Mouse (Mus musculus) ovary, adult 18-20 months (tissue): ENCODE data around the gene Golm1.

ENCODE experiments used
- DNase-seq: peaks from one replicate; pipeline ENCODE4 v3.0.0; 2022; ENCODE audit warnings: low spot score, mixed read lengths

Golm1 gene

DNA sequence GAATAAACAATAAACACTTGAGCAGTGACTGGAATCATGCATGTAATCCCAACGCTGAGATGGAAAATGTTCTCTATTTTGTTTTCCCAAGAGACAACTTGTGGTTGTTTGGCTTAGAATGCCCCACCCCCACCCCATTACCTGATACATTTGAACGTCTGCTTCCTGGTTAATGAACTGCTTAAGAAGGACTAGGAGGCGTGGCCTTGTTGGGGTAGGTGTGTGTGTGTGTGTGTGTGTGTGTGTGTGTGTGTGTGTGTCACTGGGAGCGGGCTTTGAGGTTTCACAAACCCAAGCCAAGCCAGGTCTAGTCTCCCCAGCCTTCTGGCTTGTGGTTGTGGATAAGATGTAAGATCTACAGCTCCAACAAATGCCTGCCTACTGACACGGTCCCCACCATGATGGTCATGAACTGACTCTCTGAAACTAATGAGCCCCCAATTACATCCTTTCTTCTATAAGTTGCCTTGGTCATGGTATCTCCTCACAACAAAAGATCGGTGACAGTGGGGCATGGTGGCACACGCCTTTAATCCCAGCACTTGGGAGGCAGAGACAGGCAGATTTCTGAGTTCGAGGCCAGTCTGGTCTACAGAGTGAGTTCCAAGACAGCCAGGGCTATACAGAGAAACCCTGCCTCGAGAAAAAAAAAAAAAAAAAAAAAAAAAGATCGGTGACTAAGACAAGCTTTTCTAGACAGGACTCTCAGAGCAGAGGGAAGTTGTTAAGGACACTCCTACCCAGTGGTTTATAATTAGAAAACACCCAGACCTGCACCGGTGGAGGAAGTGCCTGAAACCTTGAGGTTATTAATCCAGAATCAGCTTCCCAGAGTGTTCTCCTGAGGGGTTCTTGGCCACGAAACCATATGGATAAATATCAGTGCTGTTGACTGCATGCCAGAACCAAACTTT, 962 bp upstream of the Golm1 start:
- no peak for DNase-seq

DNA sequence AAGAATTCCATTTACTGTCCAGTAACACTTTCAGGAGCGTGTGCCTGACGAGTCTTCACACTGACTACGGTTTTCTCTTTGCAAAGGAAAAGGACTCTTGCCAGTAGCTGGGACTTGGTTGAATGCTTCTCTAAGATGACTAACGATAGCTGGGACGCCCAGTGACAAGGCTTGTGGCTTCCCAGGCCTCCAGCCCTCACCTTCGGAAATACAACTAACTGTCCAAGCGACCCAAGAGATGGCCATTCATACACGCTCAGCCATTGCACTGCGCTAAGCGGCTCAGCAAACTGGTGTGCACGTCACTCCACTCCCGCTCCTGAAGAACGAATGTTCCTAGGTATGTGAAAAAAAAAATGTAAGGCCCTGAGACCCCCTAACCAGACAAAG, 855 bp downstream of the Golm1 start:
- DNase-seq, result no peak

DNA sequence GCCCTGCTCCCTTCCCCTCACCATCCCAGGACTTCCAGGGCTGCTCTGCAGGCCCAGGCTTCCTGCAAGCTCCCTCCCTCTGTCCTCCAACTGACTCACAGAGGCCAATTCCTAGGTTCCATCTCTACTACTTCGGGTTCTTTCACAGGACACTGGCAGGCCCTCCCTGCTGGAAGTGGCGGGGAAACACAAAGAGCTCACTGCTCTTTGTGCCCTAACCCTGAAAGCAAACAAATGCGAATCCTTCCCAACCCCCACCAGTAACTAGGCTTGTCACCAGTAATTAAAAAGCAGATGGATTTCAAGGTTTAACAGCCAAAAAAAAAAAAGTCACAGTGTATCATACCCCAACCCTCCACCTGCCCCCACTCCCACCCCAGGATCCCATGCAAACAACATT, 1.4 kb downstream of the Golm1 start:
- DNase-seq, result no peak

DNA sequence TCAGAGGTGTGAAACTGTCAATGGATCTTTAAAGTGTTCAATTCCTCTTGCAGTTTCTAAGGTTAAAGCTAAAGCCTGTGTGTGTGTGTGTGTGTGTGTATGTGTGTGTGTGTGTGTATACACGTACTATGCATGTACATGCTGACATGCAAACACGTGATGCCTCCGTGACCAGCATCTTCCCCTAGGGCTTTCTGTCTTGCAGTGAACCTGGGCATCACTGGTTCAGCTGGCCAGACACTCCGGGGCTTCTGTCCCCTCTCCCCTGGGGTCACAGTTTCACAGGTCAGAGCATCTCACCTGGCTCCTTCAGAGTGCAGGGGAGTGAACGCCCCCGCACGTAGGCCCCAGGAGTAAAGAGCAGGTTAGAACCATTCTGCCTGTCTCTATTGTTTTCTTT, 2.0 kb downstream of the Golm1 start:
- DNase-seq, result no peak

DNA sequence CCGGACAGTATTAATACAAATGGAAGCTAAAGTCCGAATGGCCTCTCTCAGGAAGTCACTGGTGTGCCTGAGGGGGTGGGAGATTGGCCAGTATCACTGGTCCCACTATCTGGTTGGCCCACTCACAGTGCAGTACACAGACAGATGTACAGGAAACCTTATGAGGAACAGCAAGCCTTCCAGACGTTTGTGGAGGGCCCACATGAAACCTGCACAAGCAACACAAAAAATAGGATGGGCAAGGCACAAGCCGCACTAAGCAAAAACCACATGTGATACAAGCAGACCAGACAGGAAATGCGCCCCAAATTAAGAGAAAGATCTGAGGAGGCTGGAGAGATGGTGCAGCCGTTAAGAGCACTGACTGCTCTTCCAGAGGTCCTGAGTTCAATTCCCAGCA, 3.4 kb downstream of the Golm1 start:
- no peak for DNase-seq

DNA sequence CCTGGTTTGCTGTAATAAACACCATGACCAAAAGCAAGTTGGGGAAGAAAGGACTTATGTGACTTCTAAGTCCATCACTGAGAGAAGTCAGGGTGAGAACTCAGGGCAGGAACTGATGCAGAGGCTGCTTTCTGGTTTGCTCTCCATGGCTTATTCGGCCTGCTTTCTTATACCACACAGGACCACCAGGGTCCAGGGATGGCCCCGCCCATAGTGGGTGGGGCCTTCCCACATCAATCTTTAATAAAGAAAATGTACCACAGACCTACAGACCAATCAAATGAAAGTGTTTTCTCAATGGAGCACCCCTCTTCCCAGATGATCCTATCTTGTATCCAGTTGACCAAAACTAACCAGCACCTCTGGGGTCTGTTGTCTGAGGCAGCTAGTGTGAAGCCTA, 4.1 kb downstream of the Golm1 start:
- no peak for DNase-seq

DNA sequence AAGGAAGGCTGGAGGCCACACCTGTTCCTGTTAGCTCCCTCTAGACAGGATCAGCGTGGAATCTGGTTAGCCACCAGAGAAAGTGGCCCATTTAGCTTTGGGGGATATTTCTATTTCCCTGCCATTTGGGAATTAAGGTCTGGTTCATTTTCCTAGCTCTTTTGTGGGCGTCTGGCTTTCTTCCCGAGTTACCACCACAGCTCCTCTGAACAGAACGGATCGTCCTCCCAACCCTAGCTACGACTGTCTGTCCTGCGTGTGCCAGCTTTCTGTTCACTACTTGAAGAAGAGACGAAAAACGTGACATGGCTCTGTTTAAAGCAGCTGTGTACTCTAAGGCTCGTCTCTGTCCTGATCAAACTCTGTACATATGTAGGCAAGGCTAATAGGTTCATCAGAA, 5.7 kb downstream of the Golm1 start:
- no peak for DNase-seq

DNA sequence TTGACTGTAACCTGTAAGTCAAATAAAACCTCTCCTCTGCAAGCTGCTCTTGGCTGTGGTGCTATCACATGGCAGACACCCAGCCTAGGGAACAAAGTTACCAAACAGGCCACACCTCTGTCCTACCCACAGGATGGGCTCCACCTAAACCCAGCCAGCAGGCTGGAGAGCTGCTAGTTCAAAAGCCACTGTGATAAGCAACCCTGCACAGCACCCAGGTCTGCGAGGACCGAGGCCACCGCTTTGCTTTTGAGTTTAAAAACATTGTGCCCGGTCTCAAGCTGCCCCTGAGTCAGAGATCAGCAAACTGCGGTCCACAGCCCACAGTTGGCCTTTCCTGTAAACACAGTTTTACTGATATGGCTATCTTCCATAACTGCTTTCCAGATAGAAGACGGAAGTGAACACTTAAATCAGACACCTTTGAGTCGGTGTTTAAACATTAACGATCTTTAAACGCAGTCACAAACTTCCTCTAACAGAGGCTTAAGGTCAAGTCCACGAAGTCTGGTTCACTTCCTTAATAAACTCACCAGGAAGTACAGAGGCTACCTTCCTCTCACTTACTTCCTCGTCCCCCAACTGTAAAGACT, 7.0 kb downstream of the Golm1 start:
- DNase-seq, result no peak

DNA sequence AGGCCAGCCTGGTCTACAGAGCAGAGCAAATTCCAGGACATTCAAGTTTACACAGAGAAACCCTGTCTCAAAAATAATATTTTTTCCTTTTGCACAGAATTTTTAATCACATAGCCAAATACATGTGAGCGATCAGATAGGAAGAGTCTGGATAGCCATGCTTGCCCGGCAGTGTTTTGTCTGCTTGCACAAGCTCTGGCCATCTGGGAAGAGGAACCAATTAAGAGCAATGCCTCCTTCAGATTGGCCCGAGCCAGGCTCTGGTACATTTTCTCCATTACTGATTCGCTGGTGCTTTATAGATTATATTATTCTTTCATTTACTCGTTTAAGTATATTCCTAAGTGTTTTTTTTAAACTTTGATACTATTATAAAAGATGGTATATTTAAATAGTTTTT, 7.8 kb downstream of the Golm1 start:
- no peak for DNase-seq

DNA sequence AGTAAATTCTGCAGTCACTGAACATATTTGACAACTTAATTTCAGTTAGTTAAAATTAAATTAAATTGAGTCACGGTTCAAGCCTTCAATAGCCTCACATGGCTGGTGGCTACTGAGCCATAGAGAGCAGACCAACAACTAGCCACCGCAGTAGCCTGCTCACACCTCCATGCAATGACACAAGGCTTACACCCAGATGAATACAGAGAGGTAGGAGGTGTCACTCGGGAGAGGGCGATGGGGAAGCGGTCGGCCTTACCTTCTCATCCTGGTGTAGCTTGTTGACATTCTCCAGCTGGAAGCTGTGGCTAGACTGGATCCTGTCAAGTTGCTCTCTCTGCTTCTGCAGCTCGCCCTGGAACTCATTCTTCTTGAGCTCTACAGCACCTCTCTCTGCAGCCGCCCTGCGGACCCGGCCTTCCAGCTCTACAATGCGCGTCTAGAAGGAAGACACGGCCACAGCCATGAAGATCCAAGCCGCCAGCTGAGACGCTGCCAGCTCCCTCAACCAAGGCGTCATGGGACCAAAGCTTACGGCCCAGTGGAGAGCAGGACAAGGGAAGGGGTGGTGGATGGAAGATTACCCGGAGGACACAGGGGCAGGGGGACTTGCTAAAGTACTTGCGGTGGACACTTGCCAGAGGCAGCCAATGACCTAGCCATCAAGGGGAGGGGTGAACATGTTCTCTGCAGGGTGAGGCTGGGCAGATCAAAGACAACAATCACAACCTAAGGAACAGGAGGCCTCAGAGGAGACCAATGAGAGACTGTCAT, 11.5 kb downstream of the Golm1 start:
- DNase-seq, result no peak

DNA sequence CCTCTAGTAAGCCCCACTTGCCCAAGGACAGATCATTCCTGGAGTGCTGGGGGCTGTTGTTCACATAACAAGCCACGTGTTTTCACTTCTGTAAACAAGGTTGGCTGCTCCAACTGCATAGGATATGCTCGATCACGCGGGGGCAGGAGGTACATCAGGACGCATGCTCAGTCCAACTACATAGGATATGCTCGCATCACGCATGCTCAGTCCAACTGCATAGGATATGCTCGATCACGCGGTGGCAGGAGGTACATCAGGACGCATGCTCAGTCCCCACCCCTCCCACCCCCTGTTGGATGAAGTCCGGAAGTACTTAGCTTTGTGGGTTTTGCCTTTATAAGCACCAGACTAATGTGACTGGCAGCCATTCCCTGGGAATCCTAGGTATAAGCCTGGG, 13.6 kb downstream of the Golm1 start:
- DNase-seq, result no peak

DNA sequence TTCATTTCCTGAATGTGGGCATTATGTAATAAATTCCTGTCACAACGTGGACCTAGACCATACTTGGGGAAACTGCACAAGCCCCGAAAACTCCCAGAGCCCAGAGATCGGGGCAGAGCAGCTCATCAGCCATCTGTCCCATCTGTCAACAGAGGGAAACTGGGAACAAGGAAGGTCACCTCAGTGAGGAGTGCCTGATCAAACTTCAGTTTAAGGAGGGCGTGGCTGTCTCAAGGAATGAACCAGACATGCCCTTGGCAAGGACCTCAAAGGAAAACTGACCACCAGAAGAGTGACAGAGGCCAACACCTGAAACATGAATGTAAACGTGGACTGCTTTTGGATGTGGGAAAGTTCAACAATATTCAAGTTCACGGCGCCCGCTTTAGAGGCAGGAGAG, 14.2 kb downstream of the Golm1 start:
- no peak for DNase-seq

DNA sequence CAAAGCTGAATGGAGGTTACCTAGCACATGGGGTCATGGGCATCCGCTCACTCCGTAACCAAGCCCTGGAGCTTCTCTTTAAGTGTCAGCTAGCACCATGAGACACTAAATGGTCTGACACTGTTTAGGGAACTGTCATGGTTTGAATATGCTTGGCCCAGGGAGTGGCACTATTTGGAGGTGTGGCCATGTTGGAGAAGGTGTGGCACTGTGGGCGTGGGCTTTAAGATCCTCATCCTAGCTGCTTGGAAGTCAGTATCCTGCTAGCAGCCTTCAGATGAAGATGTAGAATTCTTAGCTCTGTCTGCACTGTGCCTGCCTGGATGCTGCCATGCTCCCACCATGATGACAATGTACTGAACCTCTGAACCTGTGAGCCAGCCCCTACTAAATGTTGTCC, 15.2 kb downstream of the Golm1 start:
- DNase-seq, result no peak

DNA sequence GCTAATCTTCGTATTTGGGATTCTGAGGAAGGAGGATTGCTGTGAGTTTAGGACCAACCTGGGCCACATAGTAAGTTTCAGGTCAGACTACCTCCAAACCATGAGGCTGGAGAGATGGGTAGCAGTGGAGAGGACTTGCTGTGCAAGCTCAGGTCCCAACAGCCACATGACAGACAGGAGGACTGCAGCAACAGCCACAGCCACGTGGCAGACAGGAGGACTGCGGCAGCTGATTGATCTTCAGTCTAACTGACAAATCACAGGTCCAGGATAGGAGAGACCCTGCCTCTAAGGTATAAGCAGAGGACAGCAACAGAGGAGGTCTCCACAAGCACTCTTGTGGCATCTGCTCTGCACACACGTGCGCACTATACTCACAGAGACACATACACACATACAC, 17.8 kb downstream of the Golm1 start:
- DNase-seq, result no peak

DNA sequence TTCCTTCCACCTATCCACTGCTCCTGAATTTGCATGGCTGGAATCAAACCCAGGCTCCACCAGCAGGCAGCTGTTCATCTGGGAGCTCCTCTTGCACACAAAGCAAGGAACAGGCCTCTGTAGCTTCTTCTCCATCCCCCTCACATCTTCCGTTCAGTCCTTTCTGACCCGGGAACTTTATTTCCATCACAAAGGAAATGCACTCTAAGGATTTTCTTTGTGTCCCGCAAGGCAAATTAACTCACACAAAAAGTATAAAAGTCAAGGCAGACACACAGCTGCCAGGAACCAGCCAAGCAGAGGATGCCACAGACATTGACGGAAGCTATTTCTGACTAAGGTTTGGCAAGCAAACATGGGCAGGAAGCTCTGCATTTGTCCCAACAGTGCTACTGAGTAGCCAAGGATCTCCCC, 18.6 kb downstream of the Golm1 start:
- no peak for DNase-seq

DNA sequence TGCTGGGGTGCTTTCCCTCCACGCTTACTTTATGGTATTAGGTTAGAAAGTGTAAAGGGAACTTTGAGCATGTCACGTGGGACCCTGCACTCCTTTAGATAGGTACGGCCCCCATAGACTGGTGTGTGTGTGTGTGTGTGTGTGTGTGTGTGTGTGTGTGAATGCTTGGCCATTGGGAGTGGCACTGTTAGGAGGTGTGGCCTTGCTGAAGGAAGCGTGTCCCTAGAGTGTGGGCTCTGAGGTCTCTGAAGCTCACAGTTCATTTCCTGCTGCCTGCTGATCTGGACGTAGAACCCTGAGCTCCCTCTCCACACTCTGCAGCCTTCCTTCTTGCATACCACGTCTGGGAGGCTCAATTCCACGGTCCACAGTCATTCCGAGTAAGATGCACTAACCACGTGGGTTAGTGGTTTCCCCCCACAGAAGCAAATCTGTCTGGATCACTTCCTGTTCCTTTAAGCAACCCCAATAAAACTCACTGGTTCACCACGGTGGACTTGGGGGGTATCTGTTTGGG, 19.2 kb downstream of the Golm1 start:
- DNase-seq, result no peak

DNA sequence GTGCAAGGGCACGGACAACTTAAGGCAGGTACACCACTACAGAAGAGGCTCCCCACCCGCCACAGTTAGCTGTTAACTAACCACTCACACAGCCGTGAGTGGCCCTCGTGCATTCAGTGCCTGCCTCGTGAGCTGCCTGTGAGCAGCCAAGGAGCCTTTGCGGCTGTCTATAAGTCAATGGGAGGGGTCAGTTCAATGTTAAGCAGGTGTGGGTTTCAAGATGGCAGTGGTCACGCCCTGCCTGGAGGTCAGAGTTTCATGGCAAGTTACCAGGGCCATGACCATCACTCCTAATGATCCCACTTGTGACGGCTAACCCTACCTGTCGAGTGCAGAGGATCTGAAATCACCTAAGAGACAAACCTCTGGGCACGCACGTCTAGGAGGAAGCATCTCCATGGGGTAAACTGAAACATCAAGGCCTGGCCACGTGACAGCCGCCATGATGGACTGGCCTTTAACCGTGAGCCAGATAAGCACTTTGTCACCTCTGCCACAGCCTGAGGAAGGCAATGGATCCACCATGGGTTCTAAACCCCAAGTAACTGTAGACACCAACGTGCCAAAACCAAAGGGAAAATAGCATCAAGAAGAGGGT, 19.8 kb downstream of the Golm1 start:
- DNase-seq, result no peak

DNA sequence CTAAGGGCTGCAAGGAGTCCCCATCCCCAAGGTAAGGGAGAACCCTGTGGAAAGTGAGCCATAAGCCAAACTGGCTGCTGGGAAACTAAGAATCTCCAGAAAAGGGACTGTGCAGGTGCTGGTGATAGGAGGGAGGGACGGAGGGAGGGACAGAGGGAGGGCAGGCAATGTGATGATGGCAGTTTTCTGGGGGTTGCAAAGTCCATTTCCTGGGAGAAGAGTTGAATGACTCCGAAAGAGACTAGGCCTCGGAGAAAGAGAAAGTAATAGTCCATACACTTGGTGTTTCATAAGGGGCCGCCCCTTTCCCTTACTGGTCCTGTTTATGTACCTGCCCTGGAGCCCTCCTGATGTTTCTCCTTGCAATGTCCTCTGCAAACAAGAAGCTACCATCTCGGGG, 21.1 kb downstream of the Golm1 start:
- no peak for DNase-seq

DNA sequence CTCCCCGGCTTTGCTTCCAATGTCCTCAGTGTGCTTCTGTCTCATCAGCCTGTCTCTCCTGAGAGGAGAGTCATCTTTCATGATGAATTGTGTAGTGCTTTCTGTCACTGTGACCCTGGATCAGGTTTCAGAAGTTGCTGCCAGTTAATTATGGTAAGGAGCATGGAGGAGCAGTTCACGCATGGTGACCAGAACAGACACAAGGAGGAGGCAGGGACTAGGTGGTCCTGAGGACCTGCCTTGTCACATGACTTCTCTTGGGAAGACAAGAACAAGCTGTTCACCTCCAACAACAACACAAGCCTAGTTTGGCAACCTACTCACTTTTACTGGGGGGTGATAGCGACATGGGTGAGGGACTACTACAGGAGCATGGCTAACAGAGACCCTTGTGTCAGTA, 22.5 kb downstream of the Golm1 start:
- no peak for DNase-seq

DNA sequence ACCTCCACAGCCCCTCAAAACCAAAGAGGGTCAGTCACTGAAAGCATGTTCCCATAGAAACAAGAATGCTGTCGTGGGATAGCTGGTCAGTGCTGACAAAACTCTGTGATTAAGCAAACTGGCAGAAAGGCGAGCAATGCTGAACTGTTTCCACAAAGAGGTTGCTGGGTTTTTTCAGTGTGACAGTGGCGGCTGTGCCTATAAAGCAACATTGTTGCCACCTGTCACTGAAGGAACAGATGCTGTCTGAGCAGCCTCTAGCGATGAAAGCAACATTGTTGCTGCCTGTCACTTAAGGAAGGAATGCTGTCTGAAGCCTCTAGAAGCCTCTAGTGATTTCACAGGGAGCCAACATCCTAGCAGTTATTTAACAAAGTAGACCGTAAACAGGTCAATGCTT, 23.0 kb downstream of the Golm1 start:
- DNase-seq, result no peak

DNA sequence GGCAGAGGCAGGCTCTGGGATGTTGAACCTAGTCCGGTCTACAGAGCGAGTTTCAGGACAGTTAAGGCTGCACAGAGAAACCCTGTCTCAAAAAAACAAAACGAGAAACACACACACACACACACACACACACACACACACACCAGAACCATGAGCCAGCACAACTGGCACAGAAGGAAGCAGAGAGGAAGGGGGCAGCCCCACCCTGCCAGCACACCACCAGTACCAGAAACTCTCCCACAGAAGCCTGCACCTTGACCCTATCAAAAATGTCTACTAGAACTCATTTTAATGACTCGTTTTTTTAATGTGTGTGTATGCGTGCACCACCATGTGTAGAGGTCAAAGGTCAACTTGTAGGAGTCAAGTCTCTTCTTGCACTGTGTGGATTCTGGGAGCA, 25.8 kb downstream of the Golm1 start:
- no peak for DNase-seq

DNA sequence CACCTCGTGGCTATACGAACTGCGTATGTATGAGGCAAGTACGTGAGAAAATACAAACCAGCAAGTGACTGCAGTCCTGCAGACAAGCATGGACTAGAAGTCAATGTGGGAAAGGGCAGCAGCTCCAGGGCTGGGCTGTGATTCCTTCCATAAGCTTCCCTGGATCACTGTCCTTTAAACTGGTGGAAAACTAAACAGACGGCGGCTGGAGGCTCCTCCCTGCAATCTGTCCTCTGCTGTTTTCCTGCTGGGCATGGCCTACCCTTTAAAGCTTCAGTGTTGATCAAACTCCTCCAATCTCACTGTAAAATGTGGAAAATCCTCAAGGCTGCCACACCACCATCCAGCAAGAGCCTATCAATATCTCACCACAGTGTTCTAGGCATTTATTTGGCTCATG, 27.0 kb downstream of the Golm1 start:
- no peak for DNase-seq

DNA sequence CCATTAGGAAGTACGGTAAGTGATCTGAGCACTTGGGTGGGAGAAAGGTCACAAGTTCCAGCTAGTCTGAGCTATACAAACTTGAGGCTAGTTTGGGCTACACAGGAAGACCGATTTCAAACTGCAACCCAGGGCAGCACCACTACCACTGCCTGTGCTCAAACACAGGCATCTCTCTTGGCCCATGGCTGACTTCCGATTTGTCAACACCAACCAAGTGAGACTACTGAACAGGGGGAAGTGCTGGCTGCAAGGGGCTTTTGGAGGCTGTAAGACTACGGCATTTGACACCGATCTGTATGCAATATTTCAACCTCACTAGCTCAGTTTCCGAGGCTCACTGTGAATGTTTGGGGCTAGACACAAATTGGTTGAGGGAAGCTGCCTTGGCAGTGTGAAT, 28.1 kb downstream of the Golm1 start:
- no peak for DNase-seq
